Mouse (Mus musculus) kidney, postnatal 25 days (tissue): ENCODE measurements around the gene Serpine2.

Experiments used
- DNase-seq, 2 experiments: peaks; one replicate each; pipeline ENCODE4 v3.0.0; 2021; ENCODE audit warnings: mixed read lengths in 2 of 2

The Serpine2 gene

GRCm38 (mm10) chr1:79861130-79861942 is at the start of gene Serpine2:
Gene Serpine2, minus strand, starts transcription at chr1:79861180.
- DNase-seq: peak in 1 of 2 experiments; percentile 25

GRCm38 (mm10) chr1:79907811-79908210 is 46.8 kb upstream of the Serpine2 start:
- no peak for DNase-seq

GRCm38 (mm10) chr1:79905241-79905640 is 44.3 kb upstream of the Serpine2 start:
- no peak for DNase-seq

GRCm38 (mm10) chr1:79902901-79903300 is 41.9 kb upstream of the Serpine2 start:
- no peak for DNase-seq

GRCm38 (mm10) chr1:79882648-79883047 is 21.7 kb upstream of the Serpine2 start:
- DNase-seq: no peak

GRCm38 (mm10) chr1:79874741-79875140 is 13.8 kb upstream of the Serpine2 start:
- DNase-seq: no peak

- no peak for DNase-seq
Measured at GRCm38 (mm10) chr1:79860411-79861039, 455 bp downstream of the Serpine2 start.

GRCm38 (mm10) chr1:79859975-79860374 is 1.0 kb downstream of the Serpine2 start:
- no peak for DNase-seq

- DNase-seq: no peak
Measured at GRCm38 (mm10) chr1:79859026-79859425, 2.0 kb downstream of the Serpine2 start.

GRCm38 (mm10) chr1:79858389-79858994 is 2.5 kb downstream of the Serpine2 start:
- peak; percentile 16 to 44 for DNase-seq

- no peak for DNase-seq
Measured at GRCm38 (mm10) chr1:79857681-79858388, 3.1 kb downstream of the Serpine2 start.

GRCm38 (mm10) chr1:79856756-79857155 is 4.2 kb downstream of the Serpine2 start:
- DNase-seq: no peak

GRCm38 (mm10) chr1:79853527-79853926 is 7.5 kb downstream of the Serpine2 start:
- DNase-seq: no peak

GRCm38 (mm10) chr1:79850341-79850740 is 10.6 kb downstream of the Serpine2 start:
- no peak for DNase-seq

- DNase-seq: no peak
Measured at GRCm38 (mm10) chr1:79848663-79849062, 12.3 kb downstream of the Serpine2 start.

GRCm38 (mm10) chr1:79846891-79847290 is 14.1 kb downstream of the Serpine2 start:
- DNase-seq: no peak

- no peak for DNase-seq
Measured at GRCm38 (mm10) chr1:79832719-79833404, 28.1 kb downstream of the Serpine2 start.

GRCm38 (mm10) chr1:79823951-79824633 is 36.9 kb downstream of the Serpine2 start:
- no peak for DNase-seq

GRCm38 (mm10) chr1:79822806-79823525 is 38.0 kb downstream of the Serpine2 start:
- DNase-seq: peak; percentile 66 to 69

- no peak for DNase-seq
Measured at GRCm38 (mm10) chr1:79819296-79819879, 41.6 kb downstream of the Serpine2 start.

GRCm38 (mm10) chr1:79815446-79815845 is 45.5 kb downstream of the Serpine2 start:
- no peak for DNase-seq
